Mouse (Mus musculus) kidney, embryonic 16.5 days (tissue): ENCODE measurements around the gene Adora2a. TPM values are rescaled to one million over a fixed set of nuclear protein-coding genes. Genes with fewer than 3 reads are reported as not detected.
"Not testable (repeated sequence)": the region's sequence is repeated elsewhere in the genome, so short reads cannot be mapped to it uniquely, and the experiment has no call there.

Source experiments
- ATAC-seq: fragments of 200-750 bp; cut with Nextera tagmentation; 2 replicates; pipeline ENCODE4 v1.8.0; 2017; ENCODE audit warnings: moderate TSS enrichment; ENCODE audit not compliant: low FRiP score, low TSS enrichment
- H3K27ac ChIP-seq: fragments of 300-500 bp; sonication (generic); 2 replicates; pipeline ENCODE4 v1.5.1; 2014; ENCODE audit warnings: low read length
- H3K27me3 ChIP-seq: fragments of 300-500 bp; sonication (generic); 2 replicates; pipeline ENCODE4 v1.6.1; 2014; ENCODE audit warnings: low read length, control low read depth, mixed read lengths; ENCODE audit not compliant: insufficient read depth
- H3K36me3 ChIP-seq: fragments of 300-500 bp; sonication (generic); 2 replicates; pipeline ENCODE4 v1.6.1; 2014; ENCODE audit warnings: low read length, control low read depth, mixed read lengths; ENCODE audit not compliant: insufficient read depth
- H3K4me1 ChIP-seq: fragments of 300-500 bp; sonication (generic); 2 replicates; pipeline ENCODE4 v1.6.1; 2014; ENCODE audit warnings: low read length, control low read depth, mixed read lengths; ENCODE audit not compliant: insufficient read depth
- H3K4me2 ChIP-seq: fragments of 300-500 bp; sonication (generic); replicated peaks from 2 replicates; pipeline ENCODE4 v1.6.1; 2014; ENCODE audit warnings: low read depth, low read length
- H3K4me3 ChIP-seq: fragments of 300-500 bp; sonication (generic); 2 replicates; pipeline ENCODE4 v1.5.1; 2014; ENCODE audit warnings: mild to moderate bottlenecking, low read length
- H3K9ac ChIP-seq: fragments of 300-500 bp; sonication (generic); replicated peaks from 2 replicates; pipeline ENCODE4 v1.6.1; 2014; ENCODE audit warnings: low read length
- H3K9me3 ChIP-seq: fragments of 300-500 bp; sonication (generic); 2 replicates; pipeline ENCODE4 v1.6.1; 2016; ENCODE audit warnings: low read length, control low read depth
- WGBS: fragments of 180-500 bp; shearing (Covaris S2); extraction: QIAGEN DNeasy Blood & Tissue Kit; methylation state at CpG from one replicate; pipeline ENCODE4 v1.1.7; 2014; 5-methylcytosine and 5-hydroxymethylcytosine counted together
- polyA plus RNA-seq: library from polyadenylated mRNA; unstranded; fragments of >200 nt; fragmentation: Nextera tagmentation; extraction: Ambion mirVana; gene quantifications from 2 replicates; pipeline ENCODE4 v1.2.1, GENCODE M21; 2015

Gene Adora2a
- polyA plus RNA-seq, 1 experiment from 2014 or later: 6.4 TPM

GRCm38 (mm10) chr10:75355341-75355740 lies 38.7 kb downstream of the Adora2a start:
- Histone ChIP-seq H3K4me1 (no peaks in the 10 kb centered on the region), H3K27ac (no peak overlapping the region), H3K27me3 (no peaks in the 10 kb centered on the region), H3K4me3 (no peak overlapping the region), H3K9me3 (no peaks in the 10 kb centered on the region), H3K9ac (no peak overlapping the region), H3K4me2 (no peak overlapping the region), H3K36me3 (no peaks in the 10 kb centered on the region)
- no peak for ATAC-seq
- 71% methylated on average over 4 of the region's 4 CpGs for WGBS

- peak overlapping the region; percentile 85 for H3K27ac ChIP-seq
- peaks cover 15% of the 10 kb centered on the region; the same call in 1 of the 2 replicates for H3K4me1 ChIP-seq
- not testable (repeated sequence) for H3K9ac ChIP-seq, H3K4me2 ChIP-seq, H3K9me3 ChIP-seq, H3K4me3 ChIP-seq, H3K36me3 ChIP-seq, H3K27me3 ChIP-seq
- WGBS: 21% methylated on average over 1 of the region's 1 CpGs
- ATAC-seq: peak; percentile 91
Observed at GRCm38 (mm10) chr10:75364214-75364690, 47.6 kb downstream of the Adora2a start.

- H3K4me1 ChIP-seq: peaks cover 15% of the 10 kb centered on the region; the same call in 1 of the 2 replicates
- H3K36me3 ChIP-seq: no peaks in the 10 kb centered on the region
- H3K9ac ChIP-seq: no peak overlapping the region
- H3K27ac ChIP-seq: peak overlapping the region; percentile 73
- H3K27me3 ChIP-seq: no peaks in the 10 kb centered on the region
- no peaks in the 10 kb centered on the region for H3K9me3 ChIP-seq
- 76% methylated on average over 9 of the region's 9 CpGs for WGBS
- no peak; the same call in 1 of the 2 replicates for ATAC-seq
- H3K4me3 ChIP-seq: no peak overlapping the region
- peak overlapping the region; percentile 1; the same call in 1 of the 2 replicates for H3K4me2 ChIP-seq
Observed at GRCm38 (mm10) chr10:75364796-75365195, 48.1 kb downstream of the Adora2a start.

- H3K9me3 ChIP-seq: no peaks in the 10 kb centered on the region
- no peaks in the 10 kb centered on the region for H3K36me3 ChIP-seq
- H3K9ac ChIP-seq: no peak overlapping the region
- no peaks in the 10 kb centered on the region for H3K27me3 ChIP-seq
- no peak overlapping the region for H3K27ac ChIP-seq
- H3K4me2 ChIP-seq: peak overlapping the region; percentile 26
- peaks cover 15% of the 10 kb centered on the region; the same call in 1 of the 2 replicates for H3K4me1 ChIP-seq
- WGBS: 52% methylated on average over 6 of the region's 6 CpGs
- no peak for ATAC-seq
- H3K4me3 ChIP-seq: peak overlapping the region; percentile 27
Observed at GRCm38 (mm10) chr10:75365231-75365633, 48.6 kb downstream of the Adora2a start.

- not testable (repeated sequence) for H3K4me3 ChIP-seq, H3K9me3 ChIP-seq, H3K4me2 ChIP-seq, H3K27me3 ChIP-seq, H3K9ac ChIP-seq, H3K27ac ChIP-seq, H3K4me1 ChIP-seq, H3K36me3 ChIP-seq
- WGBS: 70% methylated on average over 12 of the region's 19 CpGs
- ATAC-seq: peak; percentile 65; the same call in 1 of the 2 replicates
Observed at GRCm38 (mm10) chr10:75373655-75374351, 57.1 kb downstream of the Adora2a start.

GRCm38 (mm10) chr10:75378688-75379087 lies 62.0 kb downstream of the Adora2a start:
- H3K9ac ChIP-seq: no peak overlapping the region
- no peaks in the 10 kb centered on the region for H3K9me3 ChIP-seq
- 63% methylated on average over 10 of the region's 10 CpGs for WGBS
- no peak for ATAC-seq
- H3K4me3 ChIP-seq: no peak overlapping the region
- H3K27me3 ChIP-seq: no peaks in the 10 kb centered on the region
- H3K36me3 ChIP-seq: no peaks in the 10 kb centered on the region
- no peak overlapping the region for H3K4me2 ChIP-seq
- no peaks in the 10 kb centered on the region for H3K4me1 ChIP-seq
- H3K27ac ChIP-seq: no peak overlapping the region

Other genes with a start within 250 kb of the Adora2a start
- gene Specc1l, start 104.8 kb upstream of the Adora2a start, polyA plus RNA-seq: 33.2 and 33.4 TPM in 2 replicates
- 3.1 and 3.3 TPM in 2 replicates for gene Upb1, start 84.2 kb downstream of the Adora2a start, polyA plus RNA-seq
- gene Snrpd3, start 200.7 kb downstream of the Adora2a start, polyA plus RNA-seq: 156 and 186 TPM in 2 replicates
- gene Gucd1, start 201.1 kb downstream of the Adora2a start, polyA plus RNA-seq: 53.4 and 54.0 TPM in 2 replicates
- 3.3 and 3.8 TPM in 2 replicates for gene Lrrc75b, start 243.5 kb downstream of the Adora2a start, polyA plus RNA-seq
- gene Ggt1, start 244.7 kb downstream of the Adora2a start, polyA plus RNA-seq: 244 and 292 TPM in 2 replicates